Mouse (Mus musculus) bone marrow, adult 2 months (tissue): ENCODE results near the gene Ms4a6c. TPM values are rescaled to one million over a fixed set of nuclear protein-coding genes. Genes with fewer than 3 reads are reported as not detected.
"Not testable (repeated sequence)": the region's sequence is repeated elsewhere in the genome, so short reads cannot be mapped to it uniquely, and the experiment has no call there.

Experiments used
- H3K27ac ChIP-seq: fragments of 200-500 bp; 2 replicates; pipeline ENCODE4 v1.5.1; 2012; ENCODE audit warnings: low read depth, mild to moderate bottlenecking, control low read depth, inconsistent platforms, low read length; ENCODE audit not compliant: control insufficient read depth, poor library complexity, insufficient read depth
- H3K4me1 ChIP-seq: fragments of 200-500 bp; 2 replicates; pipeline ENCODE4 v1.6.1; 2011; ENCODE audit warnings: low read length; ENCODE audit not compliant: control insufficient read depth, insufficient read depth
- H3K4me3 ChIP-seq: fragments of 200-500 bp; replicated peaks from 2 replicates; pipeline ENCODE3; 2011; ENCODE audit warnings: mild to moderate bottlenecking, low read depth, low read length, control low read depth; ENCODE audit not compliant: control insufficient read depth
- CTCF ChIP-seq: fragments of 200-500 bp; IDR thresholded peaks from 2 replicates; pipeline ENCODE4 v1.5.1; 2011; ENCODE audit warnings: low read length, control low read depth; ENCODE audit not compliant: control insufficient read depth, insufficient read depth
- POLR2A ChIP-seq: fragments of 200-500 bp; IDR thresholded peaks from 2 replicates; pipeline ENCODE4 v1.6.1; 2011; ENCODE audit warnings: low read depth, mild to moderate bottlenecking, control low read depth, low read length, borderline replicate concordance; ENCODE audit not compliant: control insufficient read depth
- WGBS: fragments of 180-500 bp; shearing (Covaris S2); methylation state at CpG from one replicate; pipeline ENCODE4 v1.1.7; 2018; 5-methylcytosine and 5-hydroxymethylcytosine counted together
- polyA plus RNA-seq: library from polyadenylated mRNA; stranded (reverse); fragments of >200 nt; gene quantifications from 2 replicates; pipeline ENCODE4 v1.2.4, GENCODE M21; 2011; ENCODE audit warnings: low replicate concordance; ENCODE audit not compliant: missing spikeins, insufficient read depth, insufficient read length

Ms4a6c gene
- 9.2 and 36.3 TPM in 2 replicates for polyA plus RNA-seq

DNA sequence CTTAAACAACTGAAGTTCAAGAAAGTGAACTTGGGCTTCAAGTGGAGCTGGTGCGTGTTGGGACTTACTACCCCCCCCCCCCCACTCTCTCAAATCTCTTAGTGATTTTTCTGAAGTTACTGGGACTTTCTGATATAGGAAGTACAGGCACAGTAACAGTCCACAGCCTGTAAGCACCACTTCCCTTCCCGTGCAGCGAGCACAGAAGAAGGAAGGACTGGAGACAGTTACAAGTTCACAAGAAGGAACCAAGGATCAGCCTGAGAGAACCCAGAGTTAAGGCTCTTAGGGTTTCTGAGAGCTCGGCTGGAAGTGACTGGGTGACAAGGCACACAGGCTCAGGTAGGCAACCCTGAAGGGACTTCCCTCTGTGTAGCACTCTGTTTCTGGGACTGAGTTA is at the start of gene Ms4a6c:
Ms4a6c (plus strand) TSS at position 152 of the 400 bp plus-strand sequence.
- WGBS = 5% methylated on average over 4 of the region's 4 CpGs
- H3K27ac ChIP-seq = peak within 1 kb of the TSS; percentile 35; the same call in 1 of the 2 replicates
- peak within 1 kb of the TSS; percentile 45 for H3K4me3 ChIP-seq
- H3K4me1 ChIP-seq = not testable (repeated sequence)

- WGBS = 27% methylated on average over 1 of the region's 1 CpGs
- not testable (repeated sequence) for H3K27ac ChIP-seq
Observed at GRCm38 (mm10) chr19:11431209-11431608, 38.0 kb upstream of the Ms4a6c start.

GRCm38 (mm10) chr19:11435058-11435834 is 33.9 kb upstream of the Ms4a6c start:
- Histone ChIP-seq H3K27ac (no peak overlapping the region), H3K4me1 (no peaks in the 10 kb centered on the region; the same call in 1 of the 2 replicates), H3K4me3 (no peak overlapping the region)
- TF ChIP-seq POLR2A = no peak
- TF ChIP-seq CTCF = no peak
- 73% methylated on average over 4 of the region's 4 CpGs for WGBS

More at GRCm38 (mm10) chr19:11431209-11431608, 38.0 kb upstream of the Ms4a6c start:
- not testable (repeated sequence) for H3K4me1 ChIP-seq, H3K4me3 ChIP-seq

GRCm38 (mm10) chr19:11443338-11443737 is 25.8 kb upstream of the Ms4a6c start, which contains the start of gene Ms4a4b:
Gene Ms4a4b, plus strand, starts transcription at chr19:11443553.
- Histone ChIP-seq H3K27ac (no peak within 1 kb of the TSS), H3K4me1 (no peaks in the 10 kb centered on the region), H3K4me3 (peak within 1 kb of the TSS; percentile 28)
- TF ChIP-seq CTCF (no peak), POLR2A (no peak)

- 82% methylated on average over 5 of the region's 5 CpGs for WGBS
- no peak for TF ChIP-seq POLR2A
- no peak for TF ChIP-seq CTCF
- peak overlapping the region; percentile 28 for H3K4me3 ChIP-seq
- no peaks in the 10 kb centered on the region for H3K4me1 ChIP-seq
- H3K27ac ChIP-seq = no peak overlapping the region
Observed at GRCm38 (mm10) chr19:11443964-11444363, 25.2 kb upstream of the Ms4a6c start.

GRCm38 (mm10) chr19:11447238-11447637 is 21.9 kb upstream of the Ms4a6c start:
- 4% methylated on average over 2 of the region's 2 CpGs for WGBS
- TF ChIP-seq POLR2A = no peak
- no peak for TF ChIP-seq CTCF
- no peaks in the 10 kb centered on the region; the same call in 1 of the 2 replicates for H3K4me1 ChIP-seq
- H3K4me3 ChIP-seq = no peak overlapping the region
- H3K27ac ChIP-seq = peak overlapping the region; percentile 84

DNA sequence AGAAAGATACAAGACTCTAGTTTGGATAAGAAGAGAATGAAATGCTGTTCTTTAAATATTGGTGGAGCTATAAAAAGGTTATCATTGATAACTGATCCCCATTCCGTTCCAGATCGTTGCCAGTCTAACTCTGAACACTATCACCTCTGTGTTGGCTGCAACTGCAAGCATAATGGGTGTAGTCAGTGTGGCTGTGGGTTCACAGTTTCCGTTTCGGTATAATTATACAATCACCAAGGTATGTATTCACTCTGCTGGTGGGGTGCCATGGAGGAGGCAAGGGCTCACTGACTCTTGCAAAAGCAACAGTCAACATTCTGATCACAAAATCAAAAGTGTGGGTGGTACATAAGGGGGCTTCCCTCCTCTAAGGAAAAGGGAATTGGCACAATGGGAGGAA is 10.1 kb upstream of the Ms4a6c start:
- H3K4me1 ChIP-seq, H3K4me3 ChIP-seq, H3K27ac ChIP-seq: not testable (repeated sequence)
- WGBS = 75% methylated on average over 4 of the region's 4 CpGs

DNA sequence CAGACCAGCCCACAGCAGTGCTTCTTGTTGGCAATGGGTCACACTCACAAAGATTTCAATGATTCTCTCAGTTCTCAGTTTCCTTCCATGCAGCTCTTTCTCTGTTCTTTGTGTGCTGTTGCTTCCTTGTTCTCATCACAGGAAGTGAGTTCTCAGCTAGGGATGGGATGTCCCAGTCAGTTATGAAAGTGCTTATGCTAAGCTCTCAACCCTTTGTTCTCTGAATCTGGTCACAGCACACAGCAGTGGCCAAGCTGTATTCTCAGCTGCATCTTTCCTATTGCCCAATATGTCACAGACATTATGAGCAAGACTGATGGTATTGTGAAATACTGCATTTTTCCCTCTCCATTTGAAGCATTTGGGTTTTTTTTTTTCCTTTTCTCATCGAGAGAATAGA is 4.4 kb upstream of the Ms4a6c start:
- H3K4me1 ChIP-seq, H3K4me3 ChIP-seq, H3K27ac ChIP-seq: not testable (repeated sequence)
- 6% methylated on average over 1 of the region's 1 CpGs for WGBS

- Histone ChIP-seq H3K4me3 (no peak overlapping the region), H3K27ac (no peak overlapping the region), H3K4me1 (no peaks in the 10 kb centered on the region)
- 77% methylated on average over 5 of the region's 5 CpGs for WGBS
- TF ChIP-seq POLR2A = no peak
- TF ChIP-seq CTCF = no peak
Observed at GRCm38 (mm10) chr19:11466471-11466870, 2.7 kb upstream of the Ms4a6c start.

- not testable (repeated sequence) for H3K4me1 ChIP-seq, H3K27ac ChIP-seq, H3K4me3 ChIP-seq
- WGBS = 17% methylated on average over 1 of the region's 1 CpGs
Observed at GRCm38 (mm10) chr19:11468361-11468760, 805 bp upstream of the Ms4a6c start.
